Mouse (Mus musculus) adrenal gland, adult 8-10 months (tissue): ENCODE measurements around the gene Fbxw4. TPM values are rescaled to one million over a fixed set of nuclear protein-coding genes. Genes with fewer than 3 reads are reported as not detected.

ENCODE experiments used
- DNase-seq: peaks from one replicate; pipeline ENCODE4 v3.0.0; 2022
- total RNA-seq, 4 experiments: library from RNA; stranded (reverse); gene quantifications; 2 replicates each; pipeline ENCODE4 v1.2.4; 2022

Gene Fbxw4
- total RNA-seq, 4 experiments from 2014 or later, result 25.6 to 36.1 (median 30.8) TPM

DNA sequence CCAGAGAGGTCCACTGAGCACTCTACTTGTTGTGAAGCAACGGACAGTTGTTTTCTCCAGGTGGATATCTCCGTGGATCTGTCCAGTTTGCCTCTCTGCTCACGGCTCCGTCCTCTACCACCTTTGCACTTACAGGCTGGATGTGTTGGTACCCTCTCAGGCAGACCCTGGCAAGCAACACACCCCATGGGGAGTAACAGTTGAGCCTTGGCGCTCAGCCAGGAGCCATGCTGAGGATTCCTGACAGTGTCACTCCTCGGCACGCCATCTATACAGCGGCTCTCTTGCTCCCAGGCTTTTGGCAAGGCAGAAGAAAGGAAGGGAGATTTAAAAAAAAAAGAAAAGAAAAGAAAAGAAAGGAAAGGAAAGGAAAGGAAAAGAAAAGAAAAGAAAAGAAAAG lies 45.7 kb downstream of the Fbxw4 start:
- no peak for DNase-seq

DNA sequence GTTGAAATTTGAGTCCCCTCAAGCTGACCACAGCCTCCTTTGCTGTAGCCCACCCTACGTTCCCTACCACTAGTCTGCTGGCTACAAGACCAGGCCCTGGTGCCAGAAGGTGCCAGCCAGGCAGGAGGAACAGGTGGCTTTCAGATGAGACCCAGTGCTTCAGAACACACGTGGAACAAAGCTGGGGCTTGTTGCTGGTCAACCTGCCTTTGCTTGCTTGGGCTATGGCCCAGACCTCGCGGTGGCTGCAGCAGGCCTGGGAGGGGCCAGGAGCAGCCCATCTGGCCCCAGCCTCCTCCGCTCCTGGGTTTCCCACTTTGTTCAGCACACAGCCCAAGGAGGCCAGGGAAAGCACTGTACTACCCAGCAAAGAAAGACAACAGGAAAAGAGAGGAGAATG lies 49.3 kb downstream of the Fbxw4 start:
- no peak for DNase-seq

DNA sequence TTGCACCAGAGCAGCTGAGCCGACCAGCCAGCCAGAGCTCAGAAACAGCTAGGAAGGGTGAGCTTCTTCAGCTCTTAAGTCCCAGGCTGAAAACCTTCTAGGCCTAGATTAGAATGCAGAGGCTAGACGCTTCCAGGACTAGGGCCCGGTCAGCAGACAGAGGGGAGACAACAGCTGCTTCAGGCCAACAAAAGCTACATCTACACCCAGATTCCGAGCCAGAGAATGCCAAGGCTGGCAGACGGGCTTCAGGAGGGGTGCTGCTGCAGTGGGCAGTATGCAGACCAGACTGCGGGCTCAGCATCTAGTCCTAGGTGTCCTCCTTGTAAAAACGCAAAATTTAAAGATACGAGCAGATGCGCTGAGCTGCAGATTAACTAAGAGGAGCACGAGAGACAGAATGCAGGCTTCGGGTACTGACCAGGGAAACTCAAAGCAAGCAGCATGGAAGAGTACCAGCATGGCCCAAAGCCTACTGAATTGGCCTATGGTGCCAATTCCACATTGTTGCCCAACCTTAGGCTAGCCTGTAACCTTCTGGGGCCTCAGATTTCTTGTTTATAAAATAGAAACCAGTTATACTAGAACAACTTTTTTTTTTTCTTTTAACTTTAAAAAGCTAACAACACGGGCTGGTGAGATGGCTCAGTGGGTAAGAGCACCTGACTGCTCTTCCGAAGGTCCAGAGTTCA lies 51.3 kb downstream of the Fbxw4 start:
- DNase-seq, result no peak

DNA sequence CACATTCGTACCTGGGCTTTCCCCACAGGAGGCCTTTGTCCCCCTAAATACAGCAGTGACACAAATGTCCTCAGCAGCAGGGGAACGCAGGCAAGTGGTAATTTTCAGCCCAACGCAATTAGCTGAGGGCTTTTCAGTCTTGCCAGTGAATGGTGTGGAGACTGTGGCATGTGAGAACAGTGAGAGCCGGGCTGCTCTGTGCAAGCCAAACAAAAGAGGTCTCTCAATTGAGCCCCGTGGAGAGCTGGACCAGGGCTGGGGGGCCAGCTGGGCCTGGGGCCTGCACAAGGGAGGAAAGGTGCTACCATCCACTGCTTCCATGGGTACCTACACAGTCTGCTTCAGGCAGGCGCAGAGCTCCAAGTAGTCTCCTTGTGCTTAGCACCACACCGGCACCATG lies 52.6 kb downstream of the Fbxw4 start:
- DNase-seq, result no peak

DNA sequence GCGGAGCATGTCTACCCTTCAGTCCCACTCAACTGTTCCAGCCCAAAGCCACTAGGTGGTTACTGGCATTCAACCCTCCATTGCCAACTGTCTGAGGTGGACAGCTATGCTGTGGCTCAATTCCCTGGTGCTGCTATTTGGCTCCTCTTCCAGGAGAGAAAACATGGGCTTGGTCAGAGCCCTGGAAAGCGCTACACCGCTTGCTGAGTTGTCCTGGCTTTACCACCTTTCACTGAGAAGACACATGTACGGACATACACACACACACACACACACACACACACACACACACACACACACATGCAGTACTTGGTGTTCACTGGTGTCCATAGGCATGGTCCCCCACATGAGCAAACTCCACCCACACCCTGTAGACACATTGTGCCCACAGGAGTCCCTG lies 53.4 kb downstream of the Fbxw4 start:
- no peak for DNase-seq

DNA sequence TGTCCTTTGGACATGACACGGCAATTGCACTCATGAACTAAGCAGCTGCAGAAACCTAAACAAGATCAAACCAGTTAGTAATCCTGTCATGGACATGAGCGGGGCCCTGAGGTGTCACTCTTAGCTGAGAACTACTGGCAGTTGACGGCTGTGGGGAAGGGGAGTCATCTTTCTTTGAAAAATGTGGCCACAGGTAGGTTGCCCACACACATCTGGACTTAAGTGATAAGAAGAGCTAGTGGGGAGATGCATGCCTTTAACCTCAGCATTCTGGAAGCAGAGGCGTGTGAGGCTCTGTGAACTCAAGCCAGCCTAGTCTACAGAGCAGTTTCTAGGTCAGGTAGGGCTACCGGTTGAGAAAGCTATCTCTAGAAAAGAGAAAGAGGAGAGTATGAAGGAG lies 57.5 kb downstream of the Fbxw4 start:
- no peak for DNase-seq

DNA sequence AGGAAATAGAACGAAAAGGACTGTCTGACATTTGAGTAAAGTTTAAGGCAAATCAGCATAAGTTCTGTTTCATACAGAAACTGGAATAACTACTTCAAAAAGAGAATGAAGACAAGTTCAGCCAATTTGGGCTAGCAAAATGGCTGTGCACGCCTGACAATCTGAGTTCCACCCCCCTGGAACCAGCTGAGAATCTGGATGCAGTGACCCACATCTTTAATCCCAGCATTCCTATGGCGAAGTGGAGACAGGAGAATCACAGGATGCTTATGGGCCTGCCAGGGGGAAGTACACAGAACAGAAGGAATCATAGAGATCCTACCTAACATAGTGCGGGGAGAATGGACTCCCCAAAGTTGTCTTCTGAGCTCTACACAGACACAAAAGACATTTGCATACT lies 63.0 kb downstream of the Fbxw4 start:
- DNase-seq, result no peak

DNA sequence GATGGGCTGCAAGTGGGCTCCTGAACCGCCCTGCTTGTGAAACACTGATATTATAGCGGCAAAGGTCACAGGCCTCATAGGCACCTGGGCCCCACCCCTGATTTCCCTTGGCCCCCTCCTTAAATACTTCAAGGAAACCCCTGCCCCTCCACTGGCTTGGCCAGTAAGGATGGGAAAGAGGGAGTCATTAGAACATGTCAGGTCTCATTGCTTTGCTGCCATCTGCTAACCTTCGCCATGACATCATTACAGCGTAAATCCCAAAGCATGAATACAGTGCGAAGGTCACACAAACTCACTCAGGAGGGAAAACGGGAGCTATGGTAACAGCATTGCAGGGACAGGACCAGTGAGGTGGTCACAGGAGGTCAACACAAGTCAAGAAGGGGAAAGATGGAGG lies 63.7 kb downstream of the Fbxw4 start:
- DNase-seq, result no peak

DNA sequence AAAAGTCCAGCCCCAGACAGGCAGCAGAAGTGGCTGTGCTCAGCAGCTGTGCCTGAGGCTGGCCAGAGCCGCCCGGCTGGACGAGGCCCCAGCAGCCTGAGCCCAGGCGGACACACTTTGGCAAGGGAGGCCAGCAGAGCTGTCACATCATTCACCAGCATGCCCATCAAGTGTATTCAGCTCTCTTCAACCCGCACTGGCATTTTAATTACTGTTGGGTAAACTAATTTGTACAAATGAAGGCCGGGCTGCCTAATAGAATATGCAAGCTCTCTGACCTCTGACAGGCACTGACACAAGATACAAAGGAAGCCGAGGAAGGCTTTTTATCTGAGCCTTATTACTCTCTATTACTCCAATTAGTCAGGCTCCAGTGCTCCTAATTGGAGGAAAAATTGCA lies 64.1 kb downstream of the Fbxw4 start:
- no peak for DNase-seq

DNA sequence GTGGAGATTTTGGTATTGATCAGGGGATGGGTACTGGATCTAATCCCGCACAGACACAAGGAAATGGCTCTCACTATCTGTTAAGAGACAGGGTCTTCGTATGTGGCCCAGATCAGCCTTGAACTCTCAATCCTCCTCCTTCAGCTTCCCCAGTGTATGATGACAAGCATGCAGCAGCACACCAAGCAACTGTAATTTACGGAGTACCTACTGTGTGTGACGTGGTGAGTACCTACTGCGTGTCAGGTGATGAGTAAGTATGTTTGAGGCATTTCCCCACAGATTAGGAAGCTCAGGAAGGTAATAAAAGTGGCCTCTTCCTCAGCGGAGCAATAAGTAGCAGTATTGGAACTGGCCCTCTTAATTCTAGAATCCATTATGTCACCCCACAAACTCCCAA lies 64.6 kb downstream of the Fbxw4 start:
- DNase-seq, result no peak

DNA sequence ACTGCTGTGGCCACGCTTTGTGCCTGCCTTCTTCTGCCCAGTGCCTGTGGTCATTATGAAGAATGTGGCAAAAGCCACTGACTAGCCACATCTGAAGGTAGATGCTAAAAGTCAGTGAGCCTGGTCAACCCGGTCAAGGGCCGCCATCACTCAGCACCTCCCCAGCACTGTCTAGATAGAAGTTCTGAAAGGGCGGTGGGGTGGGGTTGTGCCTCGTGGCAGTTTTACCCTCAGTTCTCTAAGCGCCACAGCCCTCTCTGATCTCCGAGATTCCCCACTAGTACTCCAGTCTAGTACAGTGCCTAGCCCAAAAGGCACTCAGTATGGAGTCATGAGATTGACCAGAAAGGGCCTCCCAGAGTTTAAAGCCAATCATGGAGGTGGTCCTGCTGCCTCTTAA lies 66.0 kb downstream of the Fbxw4 start:
- DNase-seq, result no peak

DNA sequence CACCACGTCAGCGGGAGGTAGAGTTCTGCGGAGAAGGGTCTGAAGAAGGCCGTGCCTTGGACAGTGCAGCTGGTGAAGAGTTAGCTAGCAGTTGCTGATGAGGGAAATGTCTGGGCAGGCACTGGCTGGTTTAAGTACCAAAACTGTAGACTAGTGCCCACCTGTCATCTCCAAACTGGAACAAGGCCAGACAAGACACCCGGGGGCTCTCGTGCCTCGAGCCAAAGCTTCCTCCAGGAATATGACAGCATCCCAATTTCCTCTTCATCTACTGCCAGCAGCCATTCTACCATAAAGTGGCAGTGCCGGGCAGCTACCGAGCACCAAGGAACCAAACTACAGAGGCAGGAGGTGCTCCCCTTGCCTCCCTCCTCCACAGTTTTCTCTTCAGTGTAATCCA lies 67.2 kb downstream of the Fbxw4 start:
- DNase-seq, result no peak

DNA sequence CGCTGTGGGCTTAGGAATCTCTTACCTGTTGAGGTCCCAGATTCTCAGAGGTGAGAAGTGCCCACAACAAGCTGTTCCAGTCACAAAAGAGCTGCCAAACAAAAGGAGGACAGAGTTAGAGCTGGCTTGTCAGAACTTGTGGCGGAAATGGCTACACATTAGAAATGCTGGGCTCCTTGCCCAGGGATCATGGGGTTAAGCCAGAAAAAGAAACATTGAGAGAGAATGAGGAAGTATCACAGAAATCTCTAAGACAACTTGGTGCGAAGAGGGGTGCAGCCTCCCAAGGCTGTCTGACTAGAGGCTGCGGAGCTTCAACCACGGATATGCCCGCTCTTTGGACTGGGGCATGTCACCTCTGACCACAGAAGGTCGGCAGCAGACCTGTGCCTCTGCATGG lies 68.4 kb downstream of the Fbxw4 start:
- no peak for DNase-seq

DNA sequence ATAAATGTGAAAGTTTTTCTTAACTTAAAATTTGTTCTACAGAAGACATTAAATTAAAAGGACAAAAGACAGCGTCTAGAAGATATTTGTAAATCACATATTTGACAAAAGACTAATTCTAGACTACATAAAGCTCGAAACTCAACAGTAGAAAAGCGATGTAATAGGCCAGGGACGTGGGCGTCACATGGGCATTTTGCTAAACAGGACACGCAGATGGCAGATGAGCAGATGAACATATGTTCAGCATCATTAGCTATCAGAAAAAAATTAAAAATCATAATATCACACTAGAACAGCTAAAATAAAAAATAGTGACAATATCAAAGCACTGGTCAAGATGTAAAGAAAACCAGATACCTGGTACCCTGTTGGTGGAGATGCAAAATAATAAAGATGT lies 70.4 kb downstream of the Fbxw4 start:
- no peak for DNase-seq

DNA sequence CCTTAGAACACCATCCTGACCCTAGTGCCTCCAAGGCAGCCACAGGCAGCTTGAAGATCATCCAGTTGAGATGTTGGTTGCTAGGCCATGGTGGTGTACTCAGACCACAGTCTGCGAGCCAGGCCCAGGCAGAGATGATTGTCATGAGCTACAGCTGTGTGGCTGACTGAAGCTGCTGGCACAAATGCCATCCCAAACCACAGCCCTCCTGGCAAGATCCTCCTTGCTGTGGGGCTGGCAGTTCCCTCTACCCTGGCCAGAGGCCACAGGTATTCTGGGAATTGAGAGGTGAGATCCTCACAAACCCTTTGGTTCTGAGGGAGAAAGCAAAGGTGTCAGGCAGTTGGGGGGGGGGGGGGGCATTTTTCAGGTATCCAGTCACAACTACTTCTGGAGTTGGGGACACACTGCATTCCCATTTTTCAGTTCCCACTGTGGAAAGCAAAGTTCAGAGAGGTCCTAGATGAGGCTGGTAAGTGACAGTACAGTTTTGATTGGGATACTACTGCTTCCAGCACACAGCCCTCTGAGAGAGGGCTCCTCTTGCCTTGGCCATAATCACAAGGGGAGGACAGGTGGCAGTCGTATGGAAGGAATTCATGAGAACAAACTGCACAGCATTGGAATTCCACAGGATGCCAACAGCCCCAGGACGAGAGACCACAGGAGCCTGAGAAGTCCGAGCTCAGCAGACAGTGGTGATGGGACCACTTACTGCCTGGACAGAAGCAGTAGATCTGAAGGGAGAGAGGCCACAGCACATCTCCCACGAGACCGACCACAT lies 72.4 kb downstream of the Fbxw4 start:
- no peak for DNase-seq

DNA sequence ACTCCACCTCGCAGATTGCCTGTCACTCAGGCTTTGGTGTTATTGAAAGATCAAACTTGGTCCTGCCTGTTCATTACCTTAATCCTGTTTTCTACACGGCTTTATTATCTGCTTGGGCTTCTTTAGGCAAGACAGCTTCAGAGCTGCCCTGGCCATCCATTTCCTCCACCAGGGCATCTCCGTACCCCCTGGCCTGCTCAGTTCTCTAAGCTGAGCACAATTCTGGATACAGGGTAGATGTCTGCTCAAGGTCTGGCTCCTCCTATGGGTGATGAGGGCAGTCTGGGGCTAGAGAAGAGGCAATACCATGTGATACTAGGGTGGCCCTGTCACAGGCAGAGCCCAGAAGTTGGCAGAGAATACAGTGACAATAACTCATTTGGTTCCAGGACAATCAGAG lies 73.3 kb downstream of the Fbxw4 start:
- no peak for DNase-seq

DNA sequence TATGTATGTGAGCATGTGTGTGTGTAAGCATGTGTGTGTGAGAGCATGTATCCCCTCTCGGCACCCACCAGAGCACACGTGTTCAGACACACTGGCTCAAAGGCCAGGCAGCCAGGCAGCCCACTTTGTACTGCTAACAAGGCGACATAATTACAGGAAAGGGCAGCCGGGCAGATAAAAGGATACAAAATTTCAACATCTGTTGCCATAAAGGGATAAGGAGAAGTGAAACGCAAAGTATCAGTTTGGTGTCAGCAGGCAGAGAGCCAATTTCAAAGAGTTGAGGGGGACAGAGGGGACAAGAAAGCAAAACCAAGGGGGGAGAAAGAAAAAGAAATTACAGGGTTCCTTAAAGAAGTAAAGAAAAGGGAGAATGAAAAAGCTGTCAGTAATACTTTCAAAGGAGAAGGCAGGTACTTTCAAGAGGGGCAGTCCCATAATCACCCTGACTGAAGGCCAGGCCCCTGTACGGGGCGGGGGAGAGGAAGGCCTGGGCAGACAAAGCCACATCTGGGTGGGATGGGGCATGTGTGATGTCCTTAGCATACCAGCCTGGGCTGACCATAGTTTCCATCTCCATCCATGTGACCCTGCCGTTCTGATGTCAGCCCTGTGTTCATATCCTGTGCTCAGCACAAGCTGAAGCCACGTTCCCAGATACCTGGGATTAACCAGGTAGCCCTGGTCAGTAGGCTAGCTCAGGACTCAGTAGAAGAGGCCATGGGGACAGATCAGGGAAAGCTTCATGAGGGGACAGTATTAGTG lies 75.1 kb downstream of the Fbxw4 start:
- no peak for DNase-seq

DNA sequence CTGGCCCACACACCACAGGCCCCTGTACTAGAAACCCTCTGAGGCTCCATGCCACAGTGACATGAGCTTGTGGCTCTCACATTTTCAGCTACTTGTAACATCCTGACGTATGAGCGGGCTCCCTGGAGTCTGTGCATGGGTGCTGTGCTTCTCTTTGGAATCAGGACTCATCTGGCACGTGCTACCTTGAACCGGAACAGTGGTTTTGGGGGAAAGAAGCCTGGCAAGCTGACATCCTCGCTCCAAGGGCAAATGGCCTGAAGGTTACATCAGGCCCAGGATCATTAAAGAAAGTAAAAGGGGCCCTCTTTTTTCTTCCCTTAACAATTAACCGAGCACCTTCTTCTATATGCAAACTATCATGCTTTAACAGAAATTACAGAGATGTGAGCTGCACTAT lies 77.0 kb downstream of the Fbxw4 start:
- DNase-seq, result peak; percentile 26

DNA sequence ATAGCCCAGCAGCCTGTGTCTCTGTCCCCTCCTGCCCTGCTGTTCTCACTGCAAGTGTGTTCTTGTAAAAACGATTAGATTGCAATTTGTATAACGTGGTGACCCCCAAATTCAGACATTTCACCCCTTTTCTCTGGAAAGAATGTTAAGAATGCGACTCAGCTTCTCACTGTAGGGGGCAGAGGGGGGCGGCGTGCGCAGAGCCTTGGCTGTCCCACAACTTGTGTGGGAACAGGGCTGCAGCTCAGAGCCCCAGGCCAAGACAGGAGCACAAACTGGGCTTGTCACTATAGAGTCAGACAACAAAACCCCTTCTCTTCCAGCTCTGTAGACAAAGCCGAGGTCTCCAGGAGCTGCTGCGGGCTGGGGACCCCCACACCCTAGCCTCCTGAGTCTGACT lies 78.0 kb downstream of the Fbxw4 start:
- no peak for DNase-seq

DNA sequence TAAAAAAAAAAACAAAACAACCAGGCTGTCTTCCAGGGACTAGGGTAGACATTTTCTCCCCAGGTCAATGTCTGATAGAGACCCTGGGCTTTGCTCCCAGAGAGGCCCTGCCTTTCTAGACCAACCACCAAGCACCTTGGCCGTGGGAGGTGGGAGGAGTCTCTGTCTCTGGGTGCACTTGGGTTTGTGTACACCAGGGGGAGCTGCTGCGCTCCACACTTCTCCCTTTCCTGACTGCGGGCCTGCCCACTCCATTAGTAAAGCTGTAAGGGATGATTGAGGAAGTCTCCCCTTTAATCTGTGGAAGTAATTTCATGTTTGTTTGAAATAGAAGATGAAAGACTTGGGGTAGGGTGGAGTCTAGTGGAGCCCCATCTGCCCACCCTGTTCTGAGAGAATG lies 78.9 kb downstream of the Fbxw4 start:
- peak; percentile 24 for DNase-seq

DNA sequence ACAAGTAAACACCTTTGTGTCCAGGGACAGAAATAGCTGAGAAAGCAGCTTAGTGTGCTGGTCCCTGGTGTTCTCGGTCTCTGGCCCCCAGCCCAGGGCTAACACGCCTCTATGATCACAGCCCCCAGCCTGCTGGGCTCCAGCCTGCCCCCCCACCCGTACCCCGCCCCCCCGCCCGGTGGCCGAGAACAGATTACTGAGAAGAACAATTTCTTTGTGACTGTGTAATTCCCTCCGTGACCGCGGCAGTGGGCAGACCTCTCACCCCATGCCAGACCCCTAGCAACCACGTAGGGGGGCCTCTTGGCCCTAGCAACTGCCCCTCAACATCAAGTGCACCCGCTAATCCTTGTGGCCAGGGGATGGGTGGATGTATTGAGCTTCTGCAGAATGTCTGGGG lies 79.9 kb downstream of the Fbxw4 start:
- no peak for DNase-seq

DNA sequence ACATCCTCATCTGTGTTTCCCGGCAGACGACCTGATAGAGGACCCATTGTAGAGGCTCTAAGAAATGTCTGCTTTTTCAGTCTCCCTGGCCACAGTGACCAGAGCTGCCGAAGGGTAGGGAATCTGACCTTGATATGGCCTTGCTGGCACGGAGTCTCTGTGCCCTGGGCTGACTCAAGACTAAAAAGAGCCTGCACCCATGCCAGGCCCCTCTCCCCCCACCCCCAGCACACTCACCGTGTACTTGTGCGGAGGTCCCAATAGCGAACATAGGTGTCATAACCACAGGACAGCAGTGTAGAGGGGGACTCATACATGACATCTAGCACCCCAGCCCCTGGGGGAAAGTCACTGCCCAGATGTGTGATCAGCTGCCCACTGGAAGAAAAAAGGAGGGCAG lies 80.7 kb downstream of the Fbxw4 start:
- peak; percentile 41 for DNase-seq

DNA sequence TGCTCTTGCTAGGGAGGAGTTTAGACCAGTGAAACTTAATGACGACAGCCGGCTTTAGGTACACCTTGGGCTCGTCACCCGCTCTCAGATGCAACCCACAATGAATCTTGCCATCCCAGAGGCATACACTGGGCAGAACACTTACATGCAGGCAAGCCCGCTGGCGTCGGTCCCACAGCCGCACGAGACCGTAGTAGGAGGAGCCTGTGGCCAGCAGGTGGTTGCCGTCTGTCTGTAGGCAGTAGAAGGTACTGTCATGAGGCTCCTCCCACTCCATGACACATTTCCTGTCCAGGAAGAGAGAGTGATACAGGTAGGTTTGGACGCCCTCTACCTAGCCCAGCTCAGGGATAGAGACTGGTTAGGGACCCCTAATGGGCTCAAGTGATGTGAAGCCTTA lies 81.1 kb downstream of the Fbxw4 start:
- DNase-seq, result no peak
